Mouse (Mus musculus) kidney, postnatal 4 days (tissue): ENCODE results near the gene Lce1e.

ENCODE experiments used
- DNase-seq, 2 experiments: peaks; one replicate each; pipeline ENCODE4 v3.0.0; 2021; ENCODE audit warnings: mixed read lengths in 2 of 2

The Lce1e gene

DNA sequence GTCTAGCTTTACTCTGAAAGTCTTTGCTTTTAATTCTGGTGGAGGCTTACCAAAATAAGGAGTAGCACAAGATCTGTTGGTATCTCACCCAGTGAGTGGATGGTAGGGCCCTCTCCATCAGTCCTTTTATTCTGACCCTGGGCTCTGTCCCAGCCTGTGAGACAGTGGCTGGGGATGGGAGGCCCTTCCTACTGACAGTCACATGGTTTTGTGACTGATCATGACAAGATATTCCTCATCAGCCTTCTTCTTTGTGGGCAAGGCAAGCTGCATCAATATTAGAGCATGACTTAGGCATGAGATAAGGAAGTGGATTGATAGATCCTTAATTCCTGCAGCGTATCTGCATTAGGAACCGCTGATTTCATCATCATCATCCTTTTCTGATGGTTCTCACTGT, at the start of gene Lce1e:
TSS of gene Lce1e (minus strand) at position 101 of the 400 bp plus-strand sequence.
- DNase-seq: no peak

GRCm38 (mm10) chr3:92753197-92753596, 44.3 kb upstream of the Lce1e start:
- no peak for DNase-seq

GRCm38 (mm10) chr3:92752238-92752637, 43.4 kb upstream of the Lce1e start, which contains the start of gene Lce1g:
Gene Lce1g (minus strand): TSS chr3:92752338.
- no peak for DNase-seq

- no peak for DNase-seq
Observed at GRCm38 (mm10) chr3:92738996-92739395, 30.1 kb upstream of the Lce1e start, which contains the start of gene Gm38119. Gene Gm38119 (minus strand): TSS chr3:92739096.

DNA sequence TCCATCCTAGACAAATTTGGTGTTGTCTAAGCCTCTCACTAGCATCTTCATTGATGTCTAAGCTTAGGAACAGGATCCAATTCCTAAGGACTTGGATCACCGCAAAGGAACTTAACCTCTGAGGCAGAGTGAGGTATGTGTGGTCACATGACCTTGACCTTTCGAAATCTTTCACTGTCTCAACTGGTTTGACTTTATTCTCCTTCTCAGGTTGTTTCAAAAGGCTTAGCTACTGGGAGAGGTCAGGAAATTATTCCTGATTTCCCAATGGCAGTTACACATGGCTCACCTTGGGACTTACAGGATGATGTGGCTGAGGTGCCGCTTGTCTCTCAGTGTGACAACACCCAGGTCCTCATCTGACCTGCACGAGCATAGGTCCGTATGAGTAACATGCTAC, 13.8 kb upstream of the Lce1e start:
- no peak for DNase-seq

DNA sequence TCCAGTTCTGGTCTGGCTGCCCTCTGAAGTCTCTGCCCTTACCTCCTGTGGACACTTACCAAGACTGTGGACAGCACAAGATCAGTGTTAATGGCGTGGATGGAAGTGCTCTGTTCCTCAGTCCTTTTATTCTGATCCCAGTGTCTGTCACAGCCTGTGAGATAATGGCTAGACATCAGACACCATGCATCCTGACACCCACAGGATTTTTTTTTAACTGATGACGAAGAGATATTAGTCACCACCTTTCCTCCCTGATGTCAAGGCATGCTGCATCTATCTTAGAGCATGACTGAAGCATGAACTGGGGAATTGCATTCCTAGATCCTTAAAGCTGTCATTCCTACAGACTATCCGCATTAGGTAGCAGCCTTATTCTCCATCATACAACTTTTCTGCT, 11.4 kb upstream of the Lce1e start, which contains the start of gene Lce1f:
TSS of gene Lce1f (minus strand) at position 101 of the 400 bp plus-strand sequence.
- no peak for DNase-seq

DNA sequence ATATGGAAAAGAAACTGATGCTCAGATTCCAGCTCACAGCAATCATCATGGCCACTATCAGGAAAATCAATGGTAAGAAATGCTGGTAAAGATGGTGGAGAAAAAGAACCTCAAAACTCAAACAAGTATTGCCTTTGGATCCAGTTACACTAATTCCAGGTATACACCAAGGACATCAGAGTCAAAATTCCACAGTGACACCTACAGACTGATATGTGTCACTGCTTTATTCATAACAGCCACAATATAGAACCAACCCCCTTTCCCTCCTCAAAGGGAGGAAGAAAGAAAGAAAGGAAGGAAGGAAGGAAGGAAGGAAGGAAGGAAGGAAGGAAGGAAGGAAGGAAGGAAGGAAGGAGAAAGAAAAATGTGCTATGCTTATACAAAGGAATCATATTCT, 6.2 kb upstream of the Lce1e start:
- DNase-seq: no peak

DNA sequence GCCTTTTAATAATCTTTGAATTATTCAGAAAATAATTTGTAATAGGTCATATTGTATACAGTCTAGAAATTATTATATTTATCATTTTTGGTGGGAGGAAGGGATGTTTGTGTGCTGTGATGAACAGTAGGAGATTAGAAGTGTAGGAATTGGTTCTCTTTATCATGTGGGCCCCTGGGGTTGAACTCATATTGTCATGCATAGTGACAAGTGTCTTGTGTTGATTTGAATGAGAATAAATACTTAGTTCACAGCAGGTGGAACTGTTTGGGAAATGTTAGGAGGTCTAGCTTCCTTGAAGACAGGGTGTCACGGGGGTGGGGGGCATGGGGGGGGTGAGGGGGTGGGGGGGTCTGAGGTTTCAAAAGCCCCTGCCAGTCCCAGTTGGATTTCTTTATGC, 14.3 kb downstream of the Lce1e start:
- no peak for DNase-seq

DNA sequence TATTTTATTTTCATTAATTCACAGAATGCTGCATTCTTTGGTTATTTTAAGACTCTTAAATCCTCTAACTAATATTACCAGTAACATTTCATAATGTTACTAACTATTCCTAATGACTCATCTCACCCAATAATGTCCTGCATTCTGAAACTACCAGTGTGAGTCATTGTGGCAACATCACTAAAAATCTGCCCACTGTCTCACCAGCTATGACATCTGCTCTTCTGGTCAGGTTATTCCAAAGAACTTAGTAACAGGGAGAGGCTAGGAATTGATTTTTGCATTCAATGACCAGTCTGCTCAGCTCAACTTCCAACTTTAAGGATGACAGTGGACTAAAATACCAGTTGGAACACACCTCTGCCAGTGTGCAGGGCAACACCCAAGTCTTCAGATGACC, 17.2 kb downstream of the Lce1e start:
- DNase-seq: no peak

- DNase-seq: peak; percentile 30 to 40
Observed at GRCm38 (mm10) chr3:92689154-92689553, 19.7 kb downstream of the Lce1e start.

- no peak for DNase-seq
Observed at GRCm38 (mm10) chr3:92687110-92687509, 21.8 kb downstream of the Lce1e start, which contains the start of gene Lce1d. Gene Lce1d (minus strand): TSS chr3:92687210.

DNA sequence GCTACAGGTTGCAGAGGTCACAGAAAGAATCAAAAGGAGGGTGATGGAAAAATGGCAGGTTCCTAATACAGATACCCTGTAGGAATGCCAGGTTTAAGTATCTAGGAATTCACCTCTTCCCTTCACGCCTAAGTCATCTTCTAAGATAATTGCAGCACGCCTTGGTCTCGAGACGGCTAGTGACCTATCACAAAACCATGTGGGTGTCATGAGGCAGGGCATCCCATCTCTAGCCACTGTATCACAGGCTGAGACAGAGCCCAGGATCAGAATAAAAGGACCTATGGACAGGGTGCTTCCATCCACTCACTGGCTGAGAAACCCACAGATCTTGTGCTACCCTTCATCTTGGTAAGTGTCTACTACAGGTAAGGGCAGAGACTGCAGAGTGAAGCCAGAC, 29.9 kb downstream of the Lce1e start, which contains the start of gene Lce1c:
TSS of gene Lce1c (plus strand) at position 301 of the 400 bp plus-strand sequence.
- no peak for DNase-seq

- no peak for DNase-seq
Observed at GRCm38 (mm10) chr3:92670215-92670614, 38.7 kb downstream of the Lce1e start, which contains the start of gene Lce1a2. Gene Lce1a2 (minus strand): TSS chr3:92670315.
